Mouse (Mus musculus): ENCODE results near the gene Gm12216. TPM values are rescaled to one million over a fixed set of nuclear protein-coding genes. Genes with fewer than 3 reads are reported as not detected.

The Gm12216 gene
- total RNA-seq, 2 experiments from 2014 or later, result 1.6 to 2.1 TPM

- DNase-seq, result no peak
- intact Hi-C loops (cut with DNase I), result no loop called here
These were observed 84.3 kb downstream of the Gm12216 start for GRCm38 (mm10) chr11:53774659-53775255.

GRCm38 (mm10) chr11:53773641-53774360, 85.3 kb downstream of the Gm12216 start:
- no peak for DNase-seq
- intact Hi-C loops (cut with DNase I), result no loop called here

- intact Hi-C loops (cut with DNase I), result no loop called here
These were observed 86.0 kb downstream of the Gm12216 start, which contains the start of gene Gm17334 for GRCm38 (mm10) chr11:53773087-53773486. Gm17334 (minus strand) TSS chr11:53773187.

GRCm38 (mm10) chr11:53772536-53772935, 86.5 kb downstream of the Gm12216 start:
- intact Hi-C loops (cut with DNase I), result no loop called here
- DNase-seq, result peak in 1 of 2 experiments; percentile 13

More at GRCm38 (mm10) chr11:53773087-53773486, 86.0 kb downstream of the Gm12216 start, which contains the start of gene Gm17334:
- peak in 1 of 2 experiments; percentile 11 for DNase-seq

- peak in 1 of 2 experiments; percentile 3 for DNase-seq
- intact Hi-C loops (cut with DNase I), result no loop called here
These were observed 87.9 kb downstream of the Gm12216 start for GRCm38 (mm10) chr11:53771001-53771744.

GRCm38 (mm10) chr11:53770125-53770791, 88.8 kb downstream of the Gm12216 start:
- DNase-seq, result peak; percentile 62 to 74
- intact Hi-C loops (cut with DNase I), result no loop called here

- intact Hi-C loops (cut with DNase I), result no loop called here
- peak; percentile 90 to 92 for DNase-seq
These were observed 89.3 kb downstream of the Gm12216 start, which contains the start of gene Irf1 for GRCm38 (mm10) chr11:53769760-53770124. Irf1 (plus strand) TSS chr11:53770014.

GRCm38 (mm10) chr11:53769185-53769576, 89.9 kb downstream of the Gm12216 start:
- intact Hi-C loops (cut with DNase I), result no loop called here
- DNase-seq, result peak in 1 of 2 experiments; percentile 3

GRCm38 (mm10) chr11:53768422-53769184, 90.5 kb downstream of the Gm12216 start:
- DNase-seq, result peak in 1 of 2 experiments; percentile 0
- intact Hi-C loops (cut with DNase I), result no loop called here

- DNase-seq, result peak in 1 of 2 experiments; percentile 15
- intact Hi-C loops (cut with DNase I), result no loop called here
These were observed 94.5 kb downstream of the Gm12216 start for GRCm38 (mm10) chr11:53764581-53764980.

- intact Hi-C loops (cut with DNase I), result no loop called here
- DNase-seq, result peak; percentile 90 to 91
These were observed 95.4 kb downstream of the Gm12216 start for GRCm38 (mm10) chr11:53763496-53764140.

GRCm38 (mm10) chr11:53762827-53763495, 96.1 kb downstream of the Gm12216 start:
- peak; percentile 79 to 82 for DNase-seq
- intact Hi-C loops (cut with DNase I), result no loop called here

- no peak for DNase-seq
- intact Hi-C loops (cut with DNase I), result no loop called here
These were observed 96.6 kb downstream of the Gm12216 start for GRCm38 (mm10) chr11:53762426-53762825.

GRCm38 (mm10) chr11:53761822-53762221, 97.2 kb downstream of the Gm12216 start:
- peak; percentile 57 for DNase-seq
- intact Hi-C loops (cut with DNase I), result no loop called here

- peak in 1 of 2 experiments; percentile 13 for DNase-seq
- intact Hi-C loops (cut with DNase I), result no loop called here
These were observed 97.8 kb downstream of the Gm12216 start for GRCm38 (mm10) chr11:53761284-53761683.

GRCm38 (mm10) chr11:53759545-53760406, 99.3 kb downstream of the Gm12216 start:
- intact Hi-C loops (cut with DNase I), result loop anchor here (5.0 kb wide), 1 partner anchor 93 kb away; no protein-coding TSS in a partner anchor
- peak in 1 of 2 experiments; percentile 18 for DNase-seq

GRCm38 (mm10) chr11:53758791-53759351, 100.2 kb downstream of the Gm12216 start:
- peak in 1 of 2 experiments; percentile 29 for DNase-seq
- intact Hi-C loops (cut with DNase I), result loop anchor here (5.0 kb wide), 1 partner anchor 93 kb away; no protein-coding TSS in a partner anchor

All from gastrocnemius, postnatal 36 days (tissue).